Mouse (Mus musculus) right cerebral cortex, postnatal 25 days (tissue): ENCODE results near the gene Immp2l.

Experiments
- DNase-seq: peaks from one replicate; pipeline ENCODE4 v3.0.0; 2022

Immp2l gene

DNA sequence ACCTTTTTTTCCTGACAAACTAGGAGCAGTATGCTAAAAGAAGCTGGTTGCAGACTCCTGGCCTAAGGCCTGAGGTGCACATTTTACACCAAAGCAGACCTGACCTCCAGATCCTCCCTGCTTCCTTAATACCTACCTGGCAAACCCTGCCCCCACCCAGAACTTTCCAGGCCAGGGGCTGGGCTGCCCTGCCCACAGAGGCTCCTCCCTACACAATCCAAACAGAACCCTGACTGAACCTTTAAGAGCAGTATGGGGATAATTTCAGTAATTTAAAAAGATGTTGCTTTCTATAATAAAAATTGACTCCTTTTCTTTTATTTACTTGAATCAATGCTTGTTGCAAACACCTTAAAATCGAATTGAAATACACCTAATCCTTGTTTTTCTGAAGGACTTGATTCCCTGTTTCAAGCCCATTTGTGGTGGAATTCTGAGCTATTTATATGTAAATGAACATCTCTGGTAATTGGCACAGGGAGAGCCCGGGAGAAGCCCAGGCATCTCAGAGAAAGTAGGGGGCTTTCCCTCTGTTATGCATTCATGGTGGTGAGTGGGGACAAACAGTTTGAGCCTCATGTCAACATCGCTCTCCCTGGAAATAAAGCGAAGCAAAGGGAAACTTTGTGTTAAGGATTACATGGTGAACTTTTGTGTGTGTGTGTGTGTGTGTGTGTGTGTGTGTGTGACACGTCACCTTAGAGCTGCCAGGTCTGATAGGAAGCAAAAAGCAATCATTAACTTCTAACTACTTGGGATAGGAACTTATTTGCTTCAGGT is 535.3 kb downstream of the Immp2l start:
- DNase-seq, result no peak

DNA sequence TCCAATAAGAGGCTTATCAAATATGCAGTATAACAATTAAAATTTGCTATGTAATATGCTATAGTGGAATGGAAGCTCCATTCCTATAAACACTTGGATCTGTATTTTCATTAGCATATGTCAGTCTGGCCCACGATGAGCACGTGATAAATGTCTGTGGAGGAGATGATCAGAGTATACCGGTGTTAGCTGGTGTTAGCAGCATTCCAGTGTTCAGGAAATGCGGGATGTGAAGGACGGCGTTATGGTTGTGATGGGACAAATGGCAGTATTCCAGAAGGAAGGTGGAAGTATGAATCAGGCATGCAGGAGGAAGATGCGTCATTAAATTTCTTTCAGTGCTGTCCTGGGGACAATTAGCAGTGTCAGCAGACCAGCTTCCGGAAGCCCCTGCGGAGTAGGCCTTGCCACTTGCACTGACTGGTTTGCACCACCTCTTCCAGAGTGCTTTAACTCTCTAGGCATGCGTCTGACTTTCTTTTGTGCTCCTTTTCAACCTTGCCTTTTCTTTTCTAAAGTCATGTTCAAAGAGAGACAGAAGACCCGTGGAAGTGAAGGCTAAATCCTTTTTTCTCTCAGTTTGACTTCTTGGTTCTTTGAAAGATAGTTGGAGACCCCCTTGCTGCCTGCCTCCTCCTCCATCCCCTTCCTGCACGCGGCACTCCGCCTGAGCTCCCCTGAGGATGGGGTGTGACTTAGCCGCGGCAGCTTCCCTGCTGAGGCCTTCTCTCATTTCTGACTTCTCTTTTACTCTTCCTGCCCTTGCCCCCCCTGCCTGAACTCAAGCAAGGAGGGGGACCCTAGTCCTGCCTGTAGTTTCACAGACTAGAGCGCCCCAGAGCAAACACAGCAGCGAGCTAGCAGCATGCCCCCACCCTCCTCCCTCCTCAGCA is 541.9 kb downstream of the Immp2l start:
- no peak for DNase-seq

DNA sequence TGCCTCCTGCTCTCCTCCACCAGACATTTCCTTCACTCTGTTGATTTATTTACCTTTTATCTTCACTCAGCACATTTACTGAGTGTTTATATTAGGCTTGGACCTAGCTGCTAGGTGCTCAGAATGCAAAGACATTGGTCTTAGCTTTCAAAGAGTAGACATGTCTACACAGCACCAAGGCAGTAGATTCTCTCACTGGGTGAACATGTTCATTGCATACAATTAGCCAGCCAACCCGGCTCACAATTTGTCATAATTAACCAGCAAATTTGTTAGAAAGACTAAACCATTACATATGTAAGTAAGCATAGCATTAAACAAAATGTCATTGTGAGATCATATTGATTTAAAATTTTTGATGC is 542.5 kb downstream of the Immp2l start:
- DNase-seq, result no peak

DNA sequence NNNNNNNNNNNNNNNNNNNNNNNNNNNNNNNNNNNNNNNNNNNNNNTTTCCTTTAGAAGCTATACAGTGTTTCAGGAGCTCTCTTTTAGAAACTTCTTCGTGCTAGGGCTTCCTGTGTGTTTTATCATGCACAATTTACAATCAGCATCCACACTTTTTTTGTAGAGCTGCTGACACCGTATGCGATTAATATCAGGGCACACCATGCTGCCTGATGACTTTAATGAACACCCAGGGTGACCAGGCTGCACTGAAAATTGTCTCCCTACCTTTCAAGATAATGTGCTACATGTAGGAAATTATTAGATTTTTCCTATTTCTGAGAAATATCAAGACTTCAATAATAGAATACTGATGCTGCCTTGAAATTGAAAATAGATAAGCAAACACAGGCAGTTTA is 549.9 kb downstream of the Immp2l start:
- no peak for DNase-seq

DNA sequence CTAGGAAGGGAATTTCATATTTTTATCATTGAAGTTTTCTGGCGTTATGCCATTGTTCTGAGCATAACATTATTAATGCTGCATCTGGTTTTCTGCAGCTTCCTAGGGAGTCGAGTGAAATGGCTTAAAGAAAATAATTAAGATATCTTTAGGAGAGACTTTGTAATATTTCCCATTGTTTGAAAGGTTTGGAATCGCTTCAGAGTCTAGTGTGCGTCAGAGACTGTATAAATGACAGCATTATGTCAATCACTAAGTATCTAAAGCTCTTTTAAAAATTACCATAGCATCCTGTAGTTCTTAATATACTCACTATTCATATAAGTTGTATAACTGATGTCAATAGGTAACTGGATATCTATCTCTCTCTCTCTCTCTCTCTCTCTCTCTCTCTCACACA is 551.3 kb downstream of the Immp2l start:
- DNase-seq, result no peak

DNA sequence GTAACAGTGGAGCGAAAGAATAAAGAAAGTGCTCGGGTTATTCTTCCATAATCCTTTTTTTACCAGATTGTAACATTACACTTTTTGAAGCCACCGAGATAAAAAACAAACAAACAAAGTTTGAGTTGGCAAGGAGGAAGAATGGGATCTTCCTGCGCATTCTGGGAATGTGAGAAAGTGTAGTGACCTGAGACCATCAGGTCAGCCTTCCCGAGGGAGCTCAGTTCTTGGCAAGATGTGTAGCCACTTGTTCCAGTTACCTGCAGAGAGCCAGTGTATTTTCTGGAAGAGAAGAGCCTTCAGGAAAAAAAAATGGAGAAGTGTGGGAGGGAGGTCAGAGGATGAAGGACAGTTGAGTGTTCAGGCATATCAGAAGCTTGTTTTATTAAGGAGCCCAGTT is 569.5 kb downstream of the Immp2l start:
- no peak for DNase-seq

DNA sequence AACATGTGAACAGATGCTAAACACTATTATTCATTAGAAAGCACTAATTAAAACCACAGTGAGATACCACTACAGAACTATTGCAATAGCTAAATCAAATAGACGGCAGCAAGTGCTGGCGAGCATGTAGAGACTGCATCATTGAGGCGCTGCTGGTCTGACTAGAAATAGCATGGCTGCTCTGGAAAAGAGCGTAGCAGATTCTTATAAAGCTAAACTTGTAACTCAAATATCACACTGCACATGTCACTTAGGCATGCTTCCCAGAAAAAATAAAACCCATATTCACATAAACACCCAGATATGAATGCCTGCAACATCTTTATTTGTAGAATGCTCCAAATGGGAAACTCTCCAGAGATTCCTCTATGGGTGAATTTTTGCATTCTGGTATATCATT is 570.1 kb downstream of the Immp2l start:
- DNase-seq, result no peak

DNA sequence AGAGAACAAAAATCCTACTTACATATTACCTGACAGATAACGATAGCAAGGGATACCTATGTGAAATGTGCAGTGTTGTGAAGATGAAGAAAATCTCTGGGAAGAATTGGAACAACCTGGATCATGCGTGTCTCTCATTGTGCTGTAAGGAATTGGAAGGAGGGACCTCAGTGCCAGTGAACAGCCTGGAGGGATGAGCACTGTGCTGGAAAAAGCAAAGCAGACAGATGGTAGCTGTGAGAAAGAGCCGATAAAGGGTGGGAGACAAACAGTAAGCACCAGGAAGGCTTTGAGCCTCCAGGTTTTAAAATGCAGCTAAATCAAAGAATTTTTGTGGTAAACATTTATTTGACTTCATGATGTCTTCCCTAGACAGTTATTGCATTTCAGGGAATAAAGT is 591.4 kb downstream of the Immp2l start:
- peak; percentile 21 for DNase-seq

DNA sequence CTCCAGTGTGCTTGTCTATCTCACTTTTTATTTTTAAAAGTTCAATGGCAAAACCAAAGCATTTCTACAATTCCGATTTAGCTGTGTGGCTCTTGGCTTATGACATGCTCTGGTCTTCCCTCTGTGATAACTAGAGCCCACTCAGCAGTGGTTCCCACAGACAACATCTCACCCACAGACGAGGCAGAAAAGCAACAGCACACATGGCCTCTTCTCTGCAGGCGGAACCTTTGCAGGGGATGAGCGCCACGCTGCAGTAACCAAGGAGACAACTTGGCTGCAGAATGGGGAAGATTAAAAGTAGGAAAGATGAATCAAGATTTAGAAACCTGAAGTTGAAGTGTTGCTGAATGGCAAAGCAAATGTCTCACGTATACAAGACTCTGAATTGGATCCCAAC is 597.5 kb downstream of the Immp2l start:
- peak; percentile 45 for DNase-seq

DNA sequence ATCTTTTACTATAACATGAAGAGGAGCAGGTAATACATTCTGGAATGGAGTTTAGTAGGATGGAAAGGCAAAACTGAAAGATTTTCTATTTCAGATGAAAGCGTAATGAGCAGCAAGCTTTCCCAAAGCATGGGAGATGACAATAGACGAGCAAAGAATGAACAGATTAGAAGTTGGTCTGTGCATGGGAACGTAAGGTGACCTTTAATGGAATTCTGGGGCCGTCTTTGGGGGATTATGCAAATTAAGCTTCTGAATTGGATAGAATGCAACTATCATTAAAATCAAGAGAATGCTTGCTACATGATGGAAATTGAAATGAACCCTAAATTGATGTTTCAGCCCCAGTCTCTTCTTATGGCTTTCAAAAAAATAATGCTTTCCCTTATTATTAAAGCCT is 619.4 kb downstream of the Immp2l start:
- no peak for DNase-seq

DNA sequence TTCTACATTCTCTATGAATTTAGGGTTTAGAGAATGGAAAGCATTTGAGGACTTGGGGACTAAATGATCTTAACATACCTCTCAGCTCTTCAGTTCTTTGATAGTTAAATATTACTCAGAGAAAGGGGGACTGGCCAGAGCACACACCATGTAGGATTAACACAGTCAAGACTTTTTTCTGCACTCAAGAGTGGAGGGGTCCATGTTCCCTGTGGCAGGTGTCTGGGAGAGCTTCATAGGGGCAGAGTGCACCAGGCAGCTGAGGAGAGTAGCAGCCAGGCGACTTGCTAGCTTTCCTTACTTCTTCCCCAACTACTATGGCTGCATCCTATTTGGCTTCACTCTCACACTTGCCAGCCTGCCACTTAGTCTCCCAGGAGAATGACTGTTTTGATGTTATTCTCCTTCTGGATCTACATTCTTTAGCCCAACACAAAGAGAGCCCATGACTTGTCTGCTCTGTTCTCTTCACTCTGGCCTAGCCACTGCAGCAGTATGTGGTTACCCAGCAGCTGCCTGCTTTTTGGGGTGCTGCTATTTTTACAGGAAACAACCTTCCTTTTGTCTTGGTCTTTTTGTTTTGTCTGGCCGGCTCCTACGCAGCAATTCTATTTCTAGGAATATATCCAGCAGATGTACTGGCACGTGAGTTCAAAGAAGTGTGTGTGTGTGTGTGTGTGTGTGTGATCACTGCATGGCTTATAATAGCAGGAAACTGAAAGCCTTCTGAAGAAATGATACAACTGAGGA is 621.1 kb downstream of the Immp2l start:
- DNase-seq, result no peak

DNA sequence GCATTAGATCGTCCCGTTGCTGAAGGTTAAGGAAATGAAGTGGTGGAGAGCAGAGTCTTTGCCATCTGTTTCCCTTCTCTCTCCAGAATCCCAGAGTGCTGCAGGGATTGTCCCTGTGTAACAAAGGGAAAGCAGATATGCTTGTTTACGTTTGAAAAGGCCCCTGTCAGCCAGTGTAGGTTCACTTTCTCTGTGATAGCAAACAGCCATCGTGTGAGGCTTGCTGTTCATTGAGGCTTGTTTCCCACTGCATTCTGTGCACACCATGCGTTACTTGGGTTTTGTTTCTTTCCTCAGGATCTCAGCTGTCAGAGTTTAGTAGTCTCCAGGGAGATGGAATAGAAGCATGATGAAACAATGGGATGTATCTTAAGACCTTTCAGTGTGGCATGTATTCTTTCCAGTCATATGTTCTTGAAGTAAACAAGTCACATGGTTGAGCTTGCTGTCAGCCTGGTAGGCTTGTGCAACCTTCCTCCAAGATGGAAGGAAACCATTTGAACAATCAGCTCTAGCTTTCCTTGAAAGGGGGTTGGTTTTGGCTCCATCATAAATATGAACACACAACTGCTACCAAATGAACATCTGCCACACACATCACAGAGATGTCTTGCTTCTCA is 623.2 kb downstream of the Immp2l start:
- no peak for DNase-seq

DNA sequence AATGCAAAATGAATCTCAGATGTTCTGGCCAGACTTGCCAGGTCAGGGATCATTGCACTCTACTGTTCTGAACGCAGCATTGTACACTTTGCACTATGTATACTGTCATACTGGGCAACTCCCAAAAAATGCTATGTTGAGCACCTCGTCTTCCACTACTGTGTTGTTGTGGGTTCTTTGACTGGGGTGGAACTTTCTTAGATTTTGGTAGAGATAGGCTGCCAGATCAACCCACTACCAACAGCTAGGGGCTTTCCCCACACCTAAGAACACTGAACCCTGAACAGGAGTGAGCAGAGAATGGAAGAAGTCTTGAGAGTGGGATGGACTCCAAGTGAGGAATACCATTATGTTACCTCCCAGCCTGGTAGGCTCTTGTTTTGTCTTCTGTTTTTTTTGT is 623.8 kb downstream of the Immp2l start:
- DNase-seq, result no peak

DNA sequence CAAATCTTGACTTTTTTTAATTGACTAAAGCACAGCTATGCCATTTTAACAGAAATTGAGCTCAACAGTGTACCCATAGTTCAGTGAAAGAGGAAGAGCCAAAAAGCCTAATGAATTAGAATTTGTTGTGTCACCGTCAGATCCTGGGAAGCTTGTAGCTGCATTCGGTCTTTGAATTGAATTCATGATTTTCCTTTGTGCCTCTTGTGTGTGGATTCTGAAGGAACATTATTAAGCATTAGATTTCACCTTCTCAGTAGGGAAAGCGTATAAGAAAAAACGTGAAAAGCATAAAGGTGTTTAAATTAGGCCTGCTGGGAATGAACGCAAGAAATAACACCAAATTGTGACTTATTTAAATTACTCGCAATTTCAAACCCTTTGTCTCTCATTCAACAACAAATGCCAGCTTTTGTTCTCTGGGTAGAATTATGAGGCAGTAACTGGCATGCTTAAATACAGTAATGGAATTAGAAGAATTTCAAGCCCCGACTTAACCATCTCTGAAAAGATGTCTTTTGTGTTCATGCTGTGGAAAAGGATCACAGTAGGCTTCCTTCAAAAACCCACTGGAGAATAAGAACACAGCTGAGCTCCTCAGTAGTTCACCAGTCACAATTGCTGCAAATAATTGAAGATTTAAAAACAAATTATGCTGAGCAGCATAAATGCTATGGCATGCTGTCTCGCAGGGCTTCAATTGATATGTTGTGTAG is 626.1 kb downstream of the Immp2l start:
- no peak for DNase-seq

DNA sequence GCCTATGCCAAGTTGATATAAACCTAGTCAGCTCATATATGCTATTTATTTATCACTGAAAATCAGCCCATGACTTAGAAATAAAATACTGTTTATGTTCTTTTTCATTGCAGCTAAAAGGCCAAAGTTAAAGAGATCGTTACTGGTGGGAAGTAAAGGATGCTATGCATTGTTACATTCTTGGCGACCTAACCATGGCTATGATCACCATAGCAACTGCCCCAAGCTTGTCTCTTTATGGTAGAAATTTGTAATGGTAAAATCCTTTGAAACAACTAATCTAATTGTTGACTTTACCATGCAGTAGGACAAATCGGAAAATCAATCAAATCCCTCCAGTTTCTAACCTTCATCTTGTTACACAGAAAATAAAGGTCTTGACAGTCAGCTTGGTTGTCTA is 644.4 kb downstream of the Immp2l start:
- DNase-seq, result no peak

DNA sequence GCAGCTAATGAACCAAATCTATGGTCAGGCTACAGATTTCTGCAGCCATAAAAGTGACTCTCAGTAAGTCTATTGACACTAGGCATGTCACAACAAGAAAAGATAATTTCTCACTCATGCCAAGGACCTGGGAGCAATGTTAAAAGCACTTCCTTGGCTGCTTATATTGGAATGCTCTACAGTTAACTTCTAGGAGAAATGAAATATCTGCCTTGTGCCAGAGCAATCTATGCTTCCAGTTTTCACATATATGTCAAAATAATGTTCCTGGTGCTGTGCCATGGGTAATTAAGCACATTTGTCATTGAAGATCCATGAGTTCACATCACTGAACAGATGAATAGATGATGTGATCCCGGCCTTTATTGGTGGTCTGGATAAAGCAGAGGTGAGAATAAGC is 645.6 kb downstream of the Immp2l start:
- no peak for DNase-seq

DNA sequence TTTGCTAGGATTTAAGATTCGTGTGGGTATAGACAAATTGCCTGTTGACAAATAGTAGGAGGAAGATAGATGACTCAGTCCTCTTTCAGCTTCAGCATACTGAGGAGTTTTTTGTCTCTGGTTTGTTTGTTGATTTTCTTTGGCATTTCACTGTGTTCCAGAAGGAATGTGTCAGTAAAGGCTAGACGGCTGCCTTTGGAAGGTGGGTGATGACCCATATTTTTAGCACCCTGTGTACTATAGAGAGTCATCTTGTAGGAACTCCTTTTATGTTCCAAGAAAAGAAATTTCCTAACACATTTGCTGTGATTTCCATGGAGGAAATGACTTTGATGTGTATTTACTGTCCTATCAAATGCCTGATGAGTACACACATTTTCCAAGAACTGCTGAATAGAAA is 651.0 kb downstream of the Immp2l start:
- no peak for DNase-seq

DNA sequence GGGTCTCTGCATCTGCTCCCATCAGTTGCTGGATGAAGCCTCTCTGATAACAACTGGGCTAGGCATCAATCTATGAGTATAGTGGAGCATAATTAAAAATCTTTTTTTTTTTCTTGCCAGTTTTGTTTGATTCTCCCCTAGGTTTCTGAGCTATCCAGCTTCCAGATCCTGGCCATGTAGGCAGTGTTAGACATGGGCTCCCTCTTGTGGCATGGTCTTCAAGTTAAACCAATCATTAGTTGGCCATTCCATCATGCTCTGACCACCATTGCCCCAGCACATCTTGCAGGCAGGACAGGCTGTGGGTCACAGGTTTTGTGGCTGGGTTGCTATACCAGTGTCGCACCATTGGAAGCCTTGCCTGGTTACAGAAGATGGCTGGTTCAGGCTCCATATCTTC is 656.3 kb downstream of the Immp2l start:
- no peak for DNase-seq

DNA sequence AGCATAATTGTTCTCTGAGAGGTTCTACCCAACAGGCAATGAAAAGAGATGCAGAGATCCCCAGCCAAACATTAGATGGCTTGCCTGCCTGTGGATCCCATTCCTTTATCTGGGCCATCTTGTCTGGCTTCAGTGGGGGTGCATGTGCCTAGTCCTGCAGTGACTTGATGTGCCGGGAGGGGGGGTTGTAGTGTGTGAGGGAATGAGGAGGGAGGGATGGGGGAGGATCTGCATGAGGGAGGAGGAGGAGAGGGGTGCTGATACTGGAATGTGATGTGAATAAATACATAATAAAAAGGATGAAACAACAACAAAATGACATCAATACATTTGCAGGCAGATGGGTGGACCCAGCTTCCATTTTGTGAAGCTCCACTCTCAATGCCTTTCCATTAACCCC is 658.3 kb downstream of the Immp2l start:
- DNase-seq, result no peak

DNA sequence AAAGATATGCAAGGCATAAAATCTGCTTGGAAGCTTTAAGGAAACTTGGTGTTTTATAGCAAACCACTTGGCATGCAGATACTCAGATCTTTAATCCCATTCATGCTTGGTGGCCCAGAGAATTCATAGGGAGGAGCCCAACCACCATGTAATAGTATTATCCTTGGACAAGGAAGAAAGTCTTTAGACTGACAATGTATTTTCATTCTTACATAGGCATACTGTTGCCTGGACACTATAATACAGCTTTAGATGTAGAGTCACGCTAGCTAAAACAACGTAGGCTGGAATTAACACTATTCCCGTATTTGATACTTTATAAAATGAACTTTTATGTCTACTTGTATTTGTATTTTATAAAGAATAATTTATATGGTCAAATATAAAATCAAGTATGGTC is 665.9 kb downstream of the Immp2l start:
- no peak for DNase-seq

DNA sequence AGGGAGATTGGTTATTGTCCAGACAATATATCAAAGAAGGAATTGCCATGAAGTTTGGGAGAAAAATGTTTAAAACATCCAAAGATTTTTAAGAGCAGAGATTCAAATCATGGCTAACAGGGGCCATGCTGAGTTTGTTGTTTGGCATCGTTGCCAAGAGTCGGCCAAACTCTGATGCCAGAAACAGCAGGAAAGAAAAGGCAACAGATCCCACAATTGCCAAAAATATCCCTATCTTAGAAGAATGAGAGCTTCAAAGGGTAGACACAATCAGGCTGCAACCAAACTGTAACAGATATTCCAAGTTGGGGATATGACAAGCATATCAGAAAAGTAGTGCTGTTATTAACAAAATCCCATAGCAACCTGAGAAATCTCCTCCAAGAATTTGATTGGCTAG is 686.7 kb downstream of the Immp2l start:
- DNase-seq, result no peak

DNA sequence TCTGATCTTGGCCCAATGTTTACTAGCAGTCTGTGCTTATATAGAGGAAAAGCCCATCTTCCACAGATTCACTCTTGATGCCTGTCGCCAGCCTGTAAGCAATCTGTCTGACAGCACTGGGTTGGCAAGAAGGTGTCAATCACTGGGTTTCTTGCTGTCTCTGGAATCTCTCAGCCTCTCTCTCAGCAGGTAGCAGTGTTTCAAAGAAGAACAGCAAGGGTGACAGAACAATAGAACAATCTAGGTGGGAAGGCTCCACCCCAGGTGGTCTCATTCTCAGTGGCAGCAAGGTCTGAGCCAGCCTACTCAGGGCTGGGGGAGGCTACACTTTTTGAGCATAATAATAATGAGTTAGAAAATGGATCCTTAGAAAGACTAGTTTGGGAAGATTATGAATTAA is 693.1 kb downstream of the Immp2l start:
- DNase-seq, result no peak

DNA sequence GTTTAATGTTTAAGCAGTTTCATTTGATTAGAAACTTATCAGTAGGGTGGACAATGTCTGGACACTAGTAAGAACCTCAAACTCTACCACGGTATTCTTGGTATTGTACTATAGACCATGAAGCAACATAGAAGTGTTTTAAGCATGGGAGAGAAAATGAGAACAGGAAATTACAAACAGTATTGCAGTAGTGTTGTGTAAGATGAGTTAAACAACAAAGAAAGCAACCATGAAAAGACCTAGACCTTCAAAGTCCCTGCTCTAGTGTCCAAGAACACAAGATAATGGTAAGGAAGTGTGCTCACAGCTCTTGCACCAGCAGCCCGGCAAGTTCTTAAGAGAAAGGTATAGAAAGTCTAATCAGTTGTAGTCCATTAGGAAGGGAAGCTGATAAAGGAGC is 700.7 kb downstream of the Immp2l start:
- DNase-seq, result no peak
